Mouse (Mus musculus) erythroblast, embryonic 14.5 days (primary cell): ENCODE results near the gene Rtn4ip1. TPM values are rescaled to one million over a fixed set of nuclear protein-coding genes. Genes with fewer than 3 reads are reported as not detected.
"Not testable (repeated sequence)": the region's sequence is repeated elsewhere in the genome, so short reads cannot be mapped to it uniquely, and the experiment has no call there.

Experiments used
- H3K27me3 ChIP-seq: 2 replicates; pipeline ENCODE4 v1.6.1; 2012; ENCODE audit warnings: inconsistent platforms; ENCODE audit not compliant: control insufficient read depth
- H3K36me3 ChIP-seq: 2 replicates; pipeline ENCODE4 v1.6.1; 2012; ENCODE audit warnings: mild to moderate bottlenecking, inconsistent platforms; ENCODE audit not compliant: control insufficient read depth
- H3K4me1 ChIP-seq: 2 replicates; pipeline ENCODE4 v1.6.1; 2012; ENCODE audit warnings: inconsistent platforms; ENCODE audit not compliant: control insufficient read depth
- H3K4me3 ChIP-seq: replicated peaks from 2 replicates; pipeline ENCODE3; 2012; ENCODE audit warnings: moderate library complexity, mild to moderate bottlenecking, inconsistent platforms
- H3K9me3 ChIP-seq: 2 replicates; pipeline ENCODE4 v1.6.1; 2012; ENCODE audit warnings: low read length, inconsistent platforms, mixed read lengths; ENCODE audit not compliant: control insufficient read depth
- GATA1 ChIP-seq: IDR thresholded peaks from 2 replicates; pipeline ENCODE4 v1.6.1; 2012; ENCODE audit warnings: low read length, inconsistent platforms, mixed read lengths
- TAL1 ChIP-seq: IDR thresholded peaks from 3 replicates; pipeline ENCODE4 v1.6.1; 2012; ENCODE audit warnings: low read length, inconsistent platforms, mixed read lengths
- polyA plus RNA-seq: library from polyadenylated mRNA; stranded (reverse); fragments of >175 nt; gene quantifications from 2 replicates; pipeline ENCODE4 v1.2.3, GENCODE M21; 2012

Rtn4ip1 gene
- polyA plus RNA-seq, 1 experiment = 0.23 TPM

DNA sequence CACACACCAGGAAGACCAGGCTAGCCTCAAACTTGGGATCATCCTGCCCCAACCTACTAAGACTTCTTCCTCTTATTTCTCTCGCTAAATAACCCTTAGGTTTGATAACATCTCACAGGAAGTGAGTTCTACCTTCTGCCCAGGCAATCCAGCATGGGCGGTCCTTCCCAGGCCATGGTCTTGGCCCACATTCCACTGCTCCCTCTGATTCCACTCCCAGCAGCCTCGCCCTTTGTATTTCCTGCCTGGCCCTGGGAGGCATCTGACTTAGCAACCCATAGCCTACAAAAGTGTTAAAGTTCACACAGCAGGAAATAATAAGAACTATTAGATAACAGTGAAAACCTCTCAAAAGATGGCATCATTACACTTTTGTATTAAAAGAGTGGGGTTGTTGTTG lies 75.7 kb downstream of the Rtn4ip1 start:
- H3K9me3 ChIP-seq = no peaks in the 10 kb centered on the region
- H3K4me1 ChIP-seq = no peaks in the 10 kb centered on the region
- H3K27me3 ChIP-seq = no peaks in the 10 kb centered on the region
- H3K4me3 ChIP-seq = no peak overlapping the region
- H3K36me3 ChIP-seq = no peaks in the 10 kb centered on the region
- TF ChIP-seq GATA1 (no peak), TAL1 (no peak)

DNA sequence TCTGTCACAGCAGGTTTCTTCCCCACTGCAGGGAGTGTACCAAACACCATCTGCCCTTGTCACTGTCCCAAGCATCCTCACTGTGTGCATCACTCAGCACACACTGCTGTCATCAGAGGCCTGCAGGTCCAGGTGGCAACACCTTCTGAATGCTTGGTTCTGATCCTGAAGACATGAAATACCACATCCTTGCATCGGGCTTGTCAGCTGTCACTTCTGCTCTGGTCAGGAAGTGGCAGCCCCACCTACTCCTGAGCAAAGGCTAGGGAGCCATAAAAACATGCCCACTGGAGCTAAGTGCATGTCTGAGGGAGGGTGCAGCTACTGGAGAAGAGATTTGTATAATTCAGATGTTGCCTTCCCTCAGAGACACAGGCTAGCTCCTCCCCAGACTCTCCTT lies 78.5 kb downstream of the Rtn4ip1 start:
- no peak overlapping the region for H3K4me3 ChIP-seq
- no peaks in the 10 kb centered on the region for H3K27me3 ChIP-seq
- no peaks in the 10 kb centered on the region for H3K4me1 ChIP-seq
- TF ChIP-seq GATA1 (no peak), TAL1 (no peak)
- no peaks in the 10 kb centered on the region for H3K9me3 ChIP-seq
- no peaks in the 10 kb centered on the region for H3K36me3 ChIP-seq

DNA sequence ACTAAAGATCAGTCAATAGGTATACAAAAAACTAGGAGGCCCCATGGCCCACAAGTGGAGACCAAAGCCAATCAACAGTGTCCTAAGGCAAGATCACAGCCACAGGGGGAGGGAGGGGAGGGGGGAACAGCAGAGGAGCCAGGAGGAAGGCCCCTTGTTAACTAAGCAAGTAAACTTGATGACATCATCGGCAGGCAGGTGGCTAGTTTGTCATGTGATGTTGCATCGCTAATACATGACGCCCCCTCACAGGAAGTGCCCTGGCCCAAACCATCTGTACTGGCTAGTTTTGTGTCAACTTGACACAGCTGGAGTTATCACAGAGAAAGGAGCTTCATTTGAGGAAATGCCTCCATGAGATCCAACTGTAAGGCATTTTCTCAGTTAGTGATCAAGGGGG lies 79.1 kb downstream of the Rtn4ip1 start:
- H3K9me3 ChIP-seq, H3K27me3 ChIP-seq, H3K36me3 ChIP-seq, H3K4me1 ChIP-seq, H3K4me3 ChIP-seq: not testable (repeated sequence)

DNA sequence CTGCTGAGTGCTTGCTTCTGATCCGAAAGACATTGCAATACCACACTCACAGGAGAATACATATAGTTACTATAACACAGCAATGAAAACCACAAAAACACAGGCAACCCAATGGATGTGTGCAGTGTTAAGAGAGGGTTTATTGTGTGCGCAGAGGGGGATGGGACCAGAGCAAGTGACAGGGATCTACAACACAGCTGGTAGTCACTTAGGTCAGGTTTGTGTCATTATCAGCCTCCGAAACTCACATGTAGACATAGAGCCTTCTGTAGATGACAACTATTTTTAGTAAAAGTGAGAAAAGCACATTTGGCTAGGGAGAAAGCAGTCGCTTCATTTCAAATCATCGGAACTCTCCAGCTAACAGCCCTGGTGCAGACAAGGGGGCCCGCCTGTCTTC lies 80.9 kb downstream of the Rtn4ip1 start:
- H3K36me3 ChIP-seq = no peaks in the 10 kb centered on the region
- H3K9me3 ChIP-seq = no peaks in the 10 kb centered on the region
- no peak overlapping the region for H3K4me3 ChIP-seq
- H3K27me3 ChIP-seq = no peaks in the 10 kb centered on the region
- no peaks in the 10 kb centered on the region for H3K4me1 ChIP-seq
- no peak for TF ChIP-seq TAL1
- TF ChIP-seq GATA1 = no peak

DNA sequence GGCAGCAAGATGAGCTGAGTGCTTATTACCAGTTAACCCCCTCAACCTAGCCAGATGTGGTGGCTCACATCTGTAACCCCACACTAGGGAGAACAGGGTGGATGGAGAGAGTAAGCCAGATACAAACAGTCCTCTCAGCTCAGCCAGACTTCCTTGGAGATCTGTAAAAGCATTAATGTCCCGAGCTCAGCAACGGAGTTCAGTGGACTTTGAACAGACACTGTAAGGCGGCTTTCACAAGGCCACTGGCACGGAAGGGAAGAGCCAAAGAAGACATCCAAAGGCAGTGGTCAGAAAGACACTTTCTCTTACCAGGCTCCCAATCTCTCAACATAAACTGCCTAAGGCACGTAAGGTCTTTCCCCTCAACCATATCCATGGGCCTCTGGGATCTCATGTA lies 81.6 kb downstream of the Rtn4ip1 start:
- Histone ChIP-seq H3K27me3 (no peaks in the 10 kb centered on the region), H3K9me3 (no peaks in the 10 kb centered on the region), H3K36me3 (no peaks in the 10 kb centered on the region), H3K4me1 (no peaks in the 10 kb centered on the region), H3K4me3 (no peak overlapping the region)
- TF ChIP-seq GATA1 = no peak
- TF ChIP-seq TAL1 = no peak

DNA sequence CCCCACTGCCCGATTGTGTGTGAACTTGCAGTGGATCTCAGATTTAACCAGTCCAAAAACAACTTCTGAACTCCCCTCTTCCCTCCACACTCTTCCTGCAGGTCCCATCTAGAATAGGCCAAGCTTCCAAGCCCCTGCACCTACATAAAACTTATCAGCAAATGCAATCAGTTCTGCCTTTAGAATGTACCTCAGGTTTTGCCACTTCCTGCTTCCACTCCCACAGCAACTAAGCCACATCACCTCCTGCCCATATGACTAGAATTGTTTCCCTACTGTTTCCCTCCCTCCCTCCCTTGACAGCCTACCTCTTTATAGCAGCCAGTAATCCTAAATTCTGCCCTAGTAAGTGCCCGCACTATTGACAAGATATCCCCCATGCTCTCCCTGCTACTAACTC lies 82.3 kb downstream of the Rtn4ip1 start:
- Histone ChIP-seq H3K9me3 (no peaks in the 10 kb centered on the region), H3K36me3 (no peaks in the 10 kb centered on the region), H3K27me3 (no peaks in the 10 kb centered on the region), H3K4me1 (no peaks in the 10 kb centered on the region), H3K4me3 (no peak overlapping the region)
- no peak for TF ChIP-seq TAL1
- no peak for TF ChIP-seq GATA1

DNA sequence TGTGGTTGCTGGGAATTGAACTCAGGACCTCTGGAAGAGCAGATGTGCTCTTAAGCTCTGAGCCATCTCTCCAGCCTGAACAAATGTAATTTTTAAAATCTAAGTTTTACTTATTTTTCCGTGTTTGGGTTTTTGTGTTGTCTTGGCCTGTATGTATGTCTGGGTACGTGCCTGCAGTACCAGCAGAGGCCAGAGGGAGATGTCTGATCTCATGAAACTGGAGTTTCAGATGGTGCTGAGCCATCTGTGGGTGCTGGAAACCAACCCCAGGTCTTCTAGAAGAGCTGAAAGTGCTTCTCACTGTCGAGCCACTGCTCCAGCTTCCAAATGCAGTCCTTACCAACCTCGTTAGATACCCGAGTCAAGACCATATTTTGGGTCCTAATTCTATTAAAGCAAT lies 89.7 kb downstream of the Rtn4ip1 start:
- TF ChIP-seq GATA1 (no peak), TAL1 (no peak)

DNA sequence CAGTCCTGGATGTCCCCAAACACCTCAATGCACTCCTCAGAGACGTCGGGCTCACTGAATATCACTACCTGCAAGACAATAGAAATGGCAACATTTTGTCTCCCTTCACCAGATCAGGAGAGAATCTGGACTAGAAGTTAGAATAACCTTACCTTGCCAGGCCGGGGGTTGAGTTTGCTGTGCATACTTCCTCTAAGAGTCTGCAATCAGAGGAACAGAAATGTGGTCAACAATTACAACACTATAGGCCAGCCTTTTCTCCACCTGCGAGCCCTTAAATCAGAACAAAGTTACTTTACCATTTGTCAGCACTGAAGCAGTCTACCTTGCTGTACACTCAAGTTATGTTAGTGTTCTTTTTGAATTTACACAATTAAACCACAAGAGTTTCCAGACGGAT lies 90.9 kb downstream of the Rtn4ip1 start:
- peaks cover 1% of the 10 kb centered on the region; the same call in 1 of the 2 replicates for H3K4me1 ChIP-seq
- no peaks in the 10 kb centered on the region for H3K36me3 ChIP-seq
- TF ChIP-seq TAL1 = no peak
- no peak for TF ChIP-seq GATA1
- H3K27me3 ChIP-seq = no peaks in the 10 kb centered on the region
- no peak overlapping the region for H3K4me3 ChIP-seq
- H3K9me3 ChIP-seq = no peaks in the 10 kb centered on the region

More for the DNA sequence above, 89.7 kb downstream of the Rtn4ip1 start:
- H3K4me3 ChIP-seq = no peak overlapping the region
- no peaks in the 10 kb centered on the region for H3K27me3 ChIP-seq
- no peaks in the 10 kb centered on the region for H3K9me3 ChIP-seq
- H3K36me3 ChIP-seq = no peaks in the 10 kb centered on the region
- no peaks in the 10 kb centered on the region for H3K4me1 ChIP-seq

DNA sequence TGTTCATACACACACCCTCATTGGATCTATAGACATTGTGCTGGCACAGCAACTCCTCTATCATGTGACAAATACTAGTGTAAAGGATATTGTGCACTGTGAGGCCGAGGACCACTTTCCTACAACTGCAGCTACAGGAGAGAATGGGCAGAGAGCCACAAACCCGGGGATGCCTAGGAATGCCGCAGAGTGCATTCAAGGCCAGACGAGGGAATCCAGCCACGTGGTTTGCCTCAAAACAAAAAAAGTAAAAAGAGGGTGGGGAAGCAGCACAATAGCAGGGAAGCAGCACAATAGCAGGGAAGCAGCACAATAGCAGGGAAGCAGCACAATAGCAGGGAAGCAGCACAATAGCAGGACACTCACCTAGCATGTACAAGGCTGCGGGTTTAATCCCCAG lies 91.6 kb downstream of the Rtn4ip1 start:
- Histone ChIP-seq H3K9me3 (no peaks in the 10 kb centered on the region), H3K4me3 (no peak overlapping the region), H3K27me3 (no peaks in the 10 kb centered on the region), H3K4me1 (peaks cover 5% of the 10 kb centered on the region; the same call in 1 of the 2 replicates), H3K36me3 (no peaks in the 10 kb centered on the region)
- TF ChIP-seq TAL1 (no peak), GATA1 (no peak)

DNA sequence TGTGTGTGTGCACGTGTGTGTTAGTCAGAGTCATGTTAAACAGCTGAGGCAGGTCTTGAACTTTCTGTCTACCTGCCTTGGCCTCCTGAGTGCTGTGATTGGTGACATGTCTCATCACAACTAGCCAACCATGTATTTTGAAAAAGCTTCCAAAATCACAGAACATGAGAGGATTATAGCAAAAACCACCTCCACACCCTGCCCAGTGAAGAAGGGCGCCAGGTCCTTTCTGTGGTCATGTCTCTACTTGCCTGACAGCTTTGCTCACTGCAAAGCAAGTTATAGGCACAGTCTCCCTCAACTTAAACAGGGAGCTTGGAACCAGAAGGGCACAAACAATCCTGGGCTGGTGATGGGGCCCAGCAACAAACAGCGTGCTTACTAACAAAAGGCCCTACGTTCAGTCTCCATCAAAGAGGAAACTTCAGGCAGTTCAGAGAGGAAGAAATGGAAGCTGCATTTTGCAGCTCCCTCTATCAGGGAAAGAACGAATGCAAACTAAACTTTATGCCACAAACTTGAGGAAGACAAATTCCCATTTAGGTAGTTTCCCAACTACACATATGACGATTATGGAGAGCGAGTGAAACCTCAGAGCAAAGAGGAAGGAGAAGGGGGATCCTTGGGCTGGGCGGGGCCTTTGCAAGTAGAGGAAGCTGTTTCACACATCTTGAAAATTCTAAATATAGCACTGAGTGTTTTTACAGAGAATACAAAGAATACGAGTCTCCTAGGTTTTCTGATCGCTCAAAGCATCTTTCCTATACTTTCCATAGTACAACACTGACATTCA lies 94.4 kb downstream of the Rtn4ip1 start:
- Histone ChIP-seq H3K36me3 (no peaks in the 10 kb centered on the region), H3K27me3 (peaks cover 10% of the 10 kb centered on the region)

More for the DNA sequence above, 94.4 kb downstream of the Rtn4ip1 start:
- Histone ChIP-seq H3K4me3 (no peak overlapping the region), H3K9me3 (no peaks in the 10 kb centered on the region), H3K4me1 (peaks cover 13% of the 10 kb centered on the region)
- no peak for TF ChIP-seq GATA1
- TF ChIP-seq TAL1 = no peak
